Mouse (Mus musculus) G1E (cell line): Measurements from ENCODE around the gene Mreg. TPM values are rescaled to one million over a fixed set of nuclear protein-coding genes. Genes with fewer than 3 reads are reported as not detected.

Source experiments
- ATAC-seq: 2 replicates; pipeline ENCODE4 v1.8.0; 2016; ENCODE audit warnings: mild to moderate bottlenecking; ENCODE audit not compliant: insufficient number of reproducible peaks, poor library complexity, low FRiP score, severe bottlenecking; ENCODE audit errors: extremely low read depth
- DNase-seq: peaks from one replicate; pipeline ENCODE4 v3.0.0; 2012; ENCODE audit warnings: low spot score
- H3K27me3 ChIP-seq: 2 replicates; pipeline ENCODE4 v1.6.1; 2012; ENCODE audit warnings: mild to moderate bottlenecking, low read length, inconsistent platforms; ENCODE audit not compliant: insufficient read depth
- H3K36me3 ChIP-seq: replicated peaks from 2 replicates; pipeline ENCODE3; 2012; ENCODE audit warnings: mild to moderate bottlenecking, inconsistent platforms
- H3K4me1 ChIP-seq: 2 replicates; pipeline ENCODE4 v1.6.1; 2012; ENCODE audit warnings: low read depth, low read length, inconsistent platforms, mixed read lengths; ENCODE audit not compliant: insufficient read depth
- H3K4me3 ChIP-seq: 2 replicates; pipeline ENCODE4 v1.5.1; 2012; ENCODE audit warnings: low read depth, mild to moderate bottlenecking, inconsistent platforms, low read length, moderate library complexity, mixed read lengths
- H3K9me3 ChIP-seq: replicated peaks from 2 replicates; pipeline ENCODE4 v1.6.1; 2012; ENCODE audit warnings: inconsistent platforms
- CTCF ChIP-seq: IDR thresholded peaks from 2 replicates; pipeline ENCODE4 v1.5.1; 2012; ENCODE audit warnings: low read depth, low read length, inconsistent platforms, mixed read lengths
- GATA1 ChIP-seq: IDR thresholded peaks from 2 replicates; pipeline ENCODE4 v1.6.1; 2012; ENCODE audit warnings: borderline replicate concordance, low read length, inconsistent platforms, mixed read lengths
- GATA2 ChIP-seq: IDR thresholded peaks from 2 replicates; pipeline ENCODE4 v1.6.1; 2012; ENCODE audit warnings: low read depth, low read length, inconsistent platforms, borderline replicate concordance
- POLR2AphosphoS5 ChIP-seq: IDR thresholded peaks from 2 replicates; pipeline ENCODE4 v1.6.1; 2012; ENCODE audit warnings: low read depth, low read length, inconsistent platforms; ENCODE audit not compliant: insufficient replicate concordance
- TAL1 ChIP-seq: conservative IDR thresholded peaks from 2 replicates; pipeline ENCODE4 v1.6.1; 2012; ENCODE audit warnings: low read depth, low read length, inconsistent platforms, mixed read lengths
- polyA plus RNA-seq: library from polyadenylated mRNA; stranded (reverse); fragments of >175 nt; gene quantifications from 2 replicates; pipeline ENCODE4 v1.2.3, GENCODE M21; 2012
- total RNA-seq, 2 experiments: library from RNA; stranded (forward) in 1 of 2; stranded (reverse) in 1 of 2; fragments of 200-1000 nt in 1 of 2; fragments of >200 nt in 1 of 2; fragmentation: Nextera tagmentation in 1 of 2; gene quantifications; 2 replicates each; pipeline ENCODE4 v1.2.3; 2014 to 2017

Mreg gene
- total and polyA plus RNA-seq, 3 experiments = 0.05 TPM; not detected in 2

GRCm38 (mm10) chr1:72196123-72196522, 16.0 kb downstream of the Mreg start:
- no peaks in the 10 kb centered on the region for H3K36me3 ChIP-seq
- TF ChIP-seq CTCF = no peak
- TF ChIP-seq GATA2 = no peak
- no peaks in the 10 kb centered on the region for H3K4me1 ChIP-seq
- no peak for ATAC-seq
- peaks cover 10% of the 10 kb centered on the region for H3K27me3 ChIP-seq
- H3K9me3 ChIP-seq = no peaks in the 10 kb centered on the region
- DNase-seq = no peak
- no peak overlapping the region for H3K4me3 ChIP-seq

GRCm38 (mm10) chr1:72191449-72191848, 20.7 kb downstream of the Mreg start:
- Histone ChIP-seq H3K4me1 (no peaks in the 10 kb centered on the region), H3K36me3 (no peaks in the 10 kb centered on the region)

GRCm38 (mm10) chr1:72188142-72188738, 23.9 kb downstream of the Mreg start:
- no peaks in the 10 kb centered on the region for H3K4me1 ChIP-seq
- ATAC-seq = no peak
- no peak for TF ChIP-seq TAL1
- TF ChIP-seq GATA2 = no peak
- no peak for TF ChIP-seq POLR2AphosphoS5
- no peak for TF ChIP-seq CTCF
- TF ChIP-seq GATA1 = no peak

More at GRCm38 (mm10) chr1:72191449-72191848, 20.7 kb downstream of the Mreg start:
- ATAC-seq (no peak), DNase-seq (no peak)
- Histone ChIP-seq H3K4me3 (no peak overlapping the region), H3K9me3 (no peaks in the 10 kb centered on the region), H3K27me3 (peaks cover 2% of the 10 kb centered on the region; the same call in 1 of the 2 replicates)
- no peak for TF ChIP-seq TAL1
- no peak for TF ChIP-seq GATA2
- no peak for TF ChIP-seq POLR2AphosphoS5
- no peak for TF ChIP-seq CTCF
- no peak for TF ChIP-seq GATA1

GRCm38 (mm10) chr1:72187486-72187885, 24.6 kb downstream of the Mreg start:
- ATAC-seq (no peak), DNase-seq (no peak)
- H3K4me3 ChIP-seq = no peak overlapping the region
- H3K36me3 ChIP-seq = no peaks in the 10 kb centered on the region
- TF ChIP-seq TAL1 (no peak), GATA1 (no peak), CTCF (no peak), GATA2 (no peak), POLR2AphosphoS5 (no peak)
- H3K27me3 ChIP-seq = no peaks in the 10 kb centered on the region; the same call in 1 of the 2 replicates
- H3K9me3 ChIP-seq = no peaks in the 10 kb centered on the region
- no peaks in the 10 kb centered on the region for H3K4me1 ChIP-seq

More at GRCm38 (mm10) chr1:72188142-72188738, 23.9 kb downstream of the Mreg start:
- no peak for DNase-seq
- Histone ChIP-seq H3K36me3 (no peaks in the 10 kb centered on the region), H3K9me3 (no peaks in the 10 kb centered on the region), H3K27me3 (no peaks in the 10 kb centered on the region), H3K4me3 (no peak overlapping the region)

- ATAC-seq = no peak
- no peaks in the 10 kb centered on the region; the same call in 1 of the 2 replicates for H3K27me3 ChIP-seq
- H3K36me3 ChIP-seq = no peaks in the 10 kb centered on the region
- H3K9me3 ChIP-seq = no peaks in the 10 kb centered on the region
- no peak overlapping the region for H3K4me3 ChIP-seq
- H3K4me1 ChIP-seq = no peaks in the 10 kb centered on the region
- DNase-seq = no peak
- TF ChIP-seq GATA2 (no peak), GATA1 (no peak), POLR2AphosphoS5 (no peak), CTCF (no peak), TAL1 (no peak)
Measured at GRCm38 (mm10) chr1:72186151-72186550, 26.0 kb downstream of the Mreg start.

- Histone ChIP-seq H3K9me3 (no peaks in the 10 kb centered on the region), H3K27me3 (no peaks in the 10 kb centered on the region; the same call in 1 of the 2 replicates), H3K4me3 (no peak overlapping the region), H3K36me3 (no peaks in the 10 kb centered on the region), H3K4me1 (no peaks in the 10 kb centered on the region)
- DNase-seq = no peak
- TF ChIP-seq TAL1 (no peak), CTCF (no peak)
- no peak for ATAC-seq
Measured at GRCm38 (mm10) chr1:72183554-72183953, 28.6 kb downstream of the Mreg start.

- Histone ChIP-seq H3K36me3 (no peaks in the 10 kb centered on the region), H3K9me3 (no peaks in the 10 kb centered on the region), H3K4me1 (no peaks in the 10 kb centered on the region), H3K27me3 (no peaks in the 10 kb centered on the region; the same call in 1 of the 2 replicates), H3K4me3 (no peak overlapping the region)
- DNase-seq (no peak), ATAC-seq (no peak)
- no peak for TF ChIP-seq CTCF
- TF ChIP-seq GATA1 = no peak
- no peak for TF ChIP-seq POLR2AphosphoS5
- no peak for TF ChIP-seq TAL1
- no peak for TF ChIP-seq GATA2
Measured at GRCm38 (mm10) chr1:72182930-72183499, 29.1 kb downstream of the Mreg start.
